Mouse (Mus musculus): ENCODE measurements around the gene Zfand4.

- TF ChIP-seq POLR2A (IDR thresholded peaks at IDR 0.05; ENCODE audit: insufficient read length, low read depth) (no peak), MAX (IDR thresholded peaks at IDR 0.05; ENCODE audit: low read depth) (no peak), SRF (IDR thresholded peaks at IDR 0.05; ENCODE audit: control insufficient read depth, insufficient read length, low read depth) (no peak), POLR2AphosphoS2 (IDR thresholded peaks at IDR 0.05; ENCODE audit: insufficient read length, low read depth) (no peak), E2F4 (IDR thresholded peaks at IDR 0.05; ENCODE audit: insufficient read depth) (no peak), USF1 (IDR thresholded peaks at IDR 0.05; ENCODE audit: low read depth) (no peak), CEBPB (IDR thresholded peaks at IDR 0.05; ENCODE audit: insufficient read depth, poor library complexity, severe bottlenecking) (no peak), MYOD1 (IDR thresholded peaks at IDR 0.05; ENCODE audit: control insufficient read depth in 1 of 3, insufficient read length in 2 of 3, low read depth in 2 of 3) (no peak), MYOG (IDR thresholded peaks at IDR 0.05; ENCODE audit: control insufficient read depth in 1 of 3, insufficient read depth in 1 of 3, insufficient read length in 2 of 3, low read depth in 2 of 3) (no peak)
Measured at GRCm38 (mm10) chr6:116260481-116260880, 3.5 kb upstream of the Zfand4 start.
